Mouse (Mus musculus) small intestine, adult 2 months (tissue): Measurements from ENCODE around the gene Sbf2. TPM values are rescaled to one million over a fixed set of nuclear protein-coding genes. Genes with fewer than 3 reads are reported as not detected.
"Not testable (repeated sequence)": the region's sequence is repeated elsewhere in the genome, so short reads cannot be mapped to it uniquely, and the experiment has no call there.

ENCODE experiments used
- H3K27ac ChIP-seq: fragments of 200-500 bp; 2 replicates; pipeline ENCODE4 v1.5.1; 2012; ENCODE audit warnings: low read depth, low read length, control low read depth, inconsistent platforms; ENCODE audit not compliant: insufficient read depth
- H3K27me3 ChIP-seq: fragments of 200-500 bp; 2 replicates; pipeline ENCODE4 v1.6.1; 2012; ENCODE audit warnings: mild to moderate bottlenecking, moderate library complexity, low read length, inconsistent platforms; ENCODE audit not compliant: control insufficient read depth, insufficient read depth
- H3K36me3 ChIP-seq: fragments of 200-500 bp; 2 replicates; pipeline ENCODE4 v1.6.1; 2012; ENCODE audit warnings: mild to moderate bottlenecking, low read length, control low read depth, inconsistent platforms; ENCODE audit not compliant: control insufficient read depth, insufficient read depth
- H3K4me1 ChIP-seq: fragments of 200-500 bp; 2 replicates; pipeline ENCODE4 v1.6.1; 2012; ENCODE audit warnings: low read length, inconsistent platforms, mixed read lengths; ENCODE audit not compliant: control insufficient read depth, insufficient read depth, insufficient read length
- H3K4me3 ChIP-seq: fragments of 200-500 bp; 2 replicates; pipeline ENCODE4 v1.5.1; 2012; ENCODE audit warnings: low read depth, mild to moderate bottlenecking, control low read depth, inconsistent platforms, low read length, moderate library complexity
- CTCF ChIP-seq: fragments of 200-500 bp; IDR thresholded peaks from 2 replicates; pipeline ENCODE4 v1.5.1; 2012; ENCODE audit warnings: low read depth, mild to moderate bottlenecking, control low read depth, inconsistent platforms, low read length, moderate library complexity, mixed read lengths; ENCODE audit not compliant: insufficient replicate concordance, insufficient read length; ENCODE audit errors: extremely low read depth
- POLR2A ChIP-seq: fragments of 200-500 bp; IDR thresholded peaks from 2 replicates; pipeline ENCODE4 v1.6.1; 2012; ENCODE audit warnings: low read depth, mild to moderate bottlenecking, control low read depth, inconsistent platforms, low read length, moderate library complexity
- WGBS: fragments of 180-500 bp; shearing (Covaris S2); methylation state at CpG from one replicate; pipeline ENCODE4 v1.1.7; 2018; 5-methylcytosine and 5-hydroxymethylcytosine counted together
- polyA plus RNA-seq: library from polyadenylated mRNA; depleted of rRNA; stranded (reverse); fragments of >200 nt; gene quantifications from 2 replicates; pipeline ENCODE4 v1.2.3, GENCODE M21; 2012

Gene Sbf2
- polyA plus RNA-seq, 1 experiment, result 13.7 TPM

DNA sequence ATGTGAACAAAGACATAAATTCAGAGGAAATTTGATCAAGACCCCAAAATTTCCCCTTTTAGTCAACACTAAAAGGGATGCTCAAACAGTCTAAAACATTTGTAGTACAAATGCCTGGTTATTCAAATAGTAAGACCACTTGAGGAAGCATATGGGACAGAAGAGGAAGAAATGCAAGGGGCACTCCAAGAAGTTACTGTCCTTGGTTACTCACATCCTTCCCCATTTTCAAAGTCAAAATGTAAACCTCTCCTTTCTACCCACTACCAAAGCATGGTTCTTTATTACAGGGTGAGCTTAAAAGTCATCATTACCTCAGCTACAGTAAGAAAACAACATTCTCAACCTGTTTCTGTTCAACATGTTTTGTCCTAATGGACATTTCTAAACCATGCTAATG lies 57.7 kb downstream of the Sbf2 start:
- H3K27ac ChIP-seq, result no peak overlapping the region
- H3K36me3 ChIP-seq, result peaks cover 3% of the 10 kb centered on the region; the same call in 1 of the 2 replicates
- peaks cover 6% of the 10 kb centered on the region; the same call in 1 of the 2 replicates for H3K4me1 ChIP-seq
- no peak overlapping the region for H3K4me3 ChIP-seq
- no peak for TF ChIP-seq POLR2A
- no peak for TF ChIP-seq CTCF
- no peaks in the 10 kb centered on the region for H3K27me3 ChIP-seq

- Histone ChIP-seq H3K27me3 (no peaks in the 10 kb centered on the region), H3K36me3 (peaks cover 3% of the 10 kb centered on the region; the same call in 1 of the 2 replicates), H3K4me3 (no peak overlapping the region), H3K27ac (no peak overlapping the region), H3K4me1 (peaks cover 6% of the 10 kb centered on the region; the same call in 1 of the 2 replicates)
- TF ChIP-seq CTCF (no peak), POLR2A (no peak)
These were observed 58.5 kb downstream of the Sbf2 start for GRCm38 (mm10) chr7:110556221-110556620.

DNA sequence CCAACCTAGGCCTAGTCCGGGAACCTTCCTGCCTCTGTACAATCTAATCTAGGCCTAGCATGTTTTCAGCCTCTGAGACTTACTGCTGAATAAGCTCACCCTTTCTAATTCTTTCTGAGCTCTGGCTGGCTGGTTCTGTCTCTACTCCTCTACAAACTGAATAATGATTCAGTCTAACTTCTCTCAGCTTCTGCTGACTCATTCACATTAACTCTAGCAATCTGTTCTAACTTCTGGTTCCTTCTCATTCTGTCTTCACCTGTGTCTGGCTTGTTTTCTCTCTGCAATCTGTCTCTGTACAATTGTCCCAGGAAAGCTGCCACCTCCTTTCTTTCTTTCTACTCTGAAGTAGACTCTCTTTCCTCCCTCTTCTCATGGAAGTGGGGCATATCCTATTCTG lies 59.5 kb downstream of the Sbf2 start:
- Histone ChIP-seq H3K27ac (no peak overlapping the region), H3K4me3 (no peak overlapping the region), H3K27me3 (no peaks in the 10 kb centered on the region), H3K36me3 (peaks cover 3% of the 10 kb centered on the region; the same call in 1 of the 2 replicates), H3K4me1 (peaks cover 6% of the 10 kb centered on the region; the same call in 1 of the 2 replicates)
- WGBS, result 84% methylated on average over 1 of the region's 1 CpGs
- no peak for TF ChIP-seq CTCF
- TF ChIP-seq POLR2A, result no peak

DNA sequence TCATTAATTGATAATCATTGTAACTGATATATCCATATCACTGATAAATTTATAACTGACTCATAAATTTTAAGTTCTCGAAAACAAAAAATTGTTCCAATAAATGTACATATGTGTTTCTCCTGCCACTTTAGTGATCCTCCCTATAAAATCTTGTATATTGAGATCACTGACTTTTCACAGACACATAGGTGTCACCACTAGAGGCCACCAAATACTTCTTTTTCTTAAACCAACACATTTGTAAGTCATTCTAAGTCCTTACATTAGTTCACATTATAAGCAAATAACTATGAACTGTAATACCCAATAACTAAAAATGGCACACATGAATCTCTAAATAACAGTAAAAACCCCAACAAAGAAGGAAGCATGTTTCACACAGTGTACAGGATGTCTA lies 66.5 kb downstream of the Sbf2 start:
- no peaks in the 10 kb centered on the region for H3K4me1 ChIP-seq
- 91% methylated on average over 1 of the region's 1 CpGs for WGBS

GRCm38 (mm10) chr7:110543341-110543740 lies 71.4 kb downstream of the Sbf2 start:
- TF ChIP-seq POLR2A (no peak), CTCF (no peak)
- no peak overlapping the region for H3K27ac ChIP-seq

More for the DNA sequence above, 66.5 kb downstream of the Sbf2 start:
- no peak overlapping the region for H3K27ac ChIP-seq
- TF ChIP-seq CTCF, result no peak
- no peak for TF ChIP-seq POLR2A
- H3K27me3 ChIP-seq, result no peaks in the 10 kb centered on the region
- no peaks in the 10 kb centered on the region for H3K36me3 ChIP-seq
- H3K4me3 ChIP-seq, result no peak overlapping the region

GRCm38 (mm10) chr7:110539266-110539665 lies 75.5 kb downstream of the Sbf2 start:
- no peak overlapping the region for H3K27ac ChIP-seq
- WGBS, result 80% methylated on average over 2 of the region's 2 CpGs
- no peak overlapping the region for H3K4me3 ChIP-seq
- no peaks in the 10 kb centered on the region for H3K27me3 ChIP-seq
- H3K4me1 ChIP-seq, result no peaks in the 10 kb centered on the region
- H3K36me3 ChIP-seq, result no peaks in the 10 kb centered on the region
- TF ChIP-seq CTCF (no peak), POLR2A (no peak)

More at GRCm38 (mm10) chr7:110543341-110543740, 71.4 kb downstream of the Sbf2 start:
- Histone ChIP-seq H3K27me3 (no peaks in the 10 kb centered on the region), H3K4me1 (no peaks in the 10 kb centered on the region), H3K4me3 (no peak overlapping the region), H3K36me3 (no peaks in the 10 kb centered on the region)
- WGBS, result 76% methylated on average over 6 of the region's 6 CpGs

- H3K4me1 ChIP-seq, H3K4me3 ChIP-seq, H3K27me3 ChIP-seq, H3K36me3 ChIP-seq, H3K27ac ChIP-seq: not testable (repeated sequence)
These were observed 84.4 kb downstream of the Sbf2 start for GRCm38 (mm10) chr7:110530295-110530694.
